Mouse (Mus musculus): ENCODE results near the gene 0610030E20Rik. TPM values are rescaled to one million over a fixed set of nuclear protein-coding genes. Genes with fewer than 3 reads are reported as not detected.
A peak's percentile ranks its signal among the peaks of the same experiment; 100 is the strongest.

The 0610030E20Rik gene
- polyA plus RNA-seq, 1 experiment from 2014 or later, result 27.4 TPM

DNA sequence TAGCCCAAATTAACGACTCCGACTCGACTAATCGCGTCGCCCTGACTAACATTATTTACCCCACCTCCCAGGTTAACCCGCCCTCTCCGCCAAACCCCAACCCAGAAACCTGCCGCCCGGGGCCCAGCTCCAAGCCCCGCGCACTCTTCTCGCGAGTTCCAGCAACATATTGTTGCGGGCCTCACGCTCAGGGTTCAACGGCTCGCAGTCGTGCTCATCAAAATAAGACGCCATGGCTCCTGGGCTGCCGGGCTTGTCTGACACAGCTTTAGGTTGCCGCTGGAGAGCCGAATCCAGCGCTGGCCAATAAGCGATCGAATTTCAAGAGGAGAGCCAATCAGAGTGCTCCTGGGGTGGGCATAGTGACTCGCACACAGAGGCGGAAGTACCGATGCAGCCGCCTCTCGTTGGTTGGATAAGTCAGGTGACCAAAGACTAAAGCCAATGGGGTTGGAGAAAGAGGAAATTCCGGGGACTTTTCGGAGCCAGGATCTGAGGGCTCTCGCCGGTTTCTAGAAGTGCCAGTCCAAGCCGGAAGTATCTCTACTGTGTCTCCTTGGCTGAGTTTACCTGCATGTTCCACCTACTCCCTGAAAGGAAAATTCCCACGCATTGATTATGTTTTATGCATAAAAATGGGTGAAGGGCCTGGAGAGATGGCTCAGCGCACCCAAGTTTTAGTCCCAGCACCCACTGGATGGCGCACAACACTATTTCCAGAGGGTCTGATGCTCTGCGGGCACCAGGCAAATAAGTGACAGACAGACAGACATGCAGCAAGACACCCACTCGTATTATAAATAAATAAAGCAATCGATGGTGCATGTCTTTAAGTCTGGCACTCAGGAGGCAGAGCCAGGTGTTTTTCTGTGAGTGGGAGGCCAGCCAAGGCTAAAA is 15.3 kb downstream of the 0610030E20Rik start:
- Histone ChIP-seq H3K4me2 (peak overlapping the region; percentile 74), H3K4me1 (peaks cover 33% of the 10 kb centered on the region), H3K4me3 (peak overlapping the region; percentile 77), H3K27ac (peak overlapping the region; percentile 86), H3K9ac (peak overlapping the region; percentile 71), H3K9me3 (no peaks in the 10 kb centered on the region), H3K27me3 (no peaks in the 10 kb centered on the region), H3K36me3 (peaks cover 22% of the 10 kb centered on the region)
- ATAC-seq (ENCODE audit: borderline replicate concordance, extremely low read depth, low FRiP score, low TSS enrichment), result peak; percentile 97
- under 1% methylated on average over 42 of the region's 42 CpGs for WGBS

DNA sequence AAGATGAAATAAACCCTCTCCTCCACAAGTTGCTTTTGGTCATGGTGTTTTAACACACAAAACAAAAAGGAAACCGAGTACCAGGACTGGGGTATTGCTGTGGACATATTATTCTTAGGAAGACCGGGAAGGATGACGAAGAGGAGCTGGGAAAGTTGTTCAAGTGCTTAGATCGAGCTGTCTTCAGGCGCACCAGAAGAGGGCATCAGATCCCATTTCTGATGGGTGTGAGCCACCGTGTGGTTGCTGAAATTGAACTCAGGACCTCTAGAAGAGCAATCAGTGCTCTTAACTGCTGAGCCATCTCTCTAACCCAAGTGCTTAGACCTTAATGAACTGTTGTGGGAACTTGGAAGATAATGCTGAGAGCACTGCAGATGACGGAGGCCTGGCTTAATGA is 16.9 kb downstream of the 0610030E20Rik start:
- Histone ChIP-seq H3K27me3 (no peaks in the 10 kb centered on the region), H3K9me3 (no peaks in the 10 kb centered on the region), H3K27ac (no peak overlapping the region), H3K36me3 (peaks cover 13% of the 10 kb centered on the region), H3K4me3 (no peak overlapping the region), H3K4me1 (peaks cover 31% of the 10 kb centered on the region), H3K9ac (no peak overlapping the region), H3K4me2 (no peak overlapping the region)
- no peak for ATAC-seq (ENCODE audit: borderline replicate concordance, extremely low read depth, low FRiP score, low TSS enrichment)
- WGBS, result 41% methylated on average over 7 of the region's 7 CpGs

DNA sequence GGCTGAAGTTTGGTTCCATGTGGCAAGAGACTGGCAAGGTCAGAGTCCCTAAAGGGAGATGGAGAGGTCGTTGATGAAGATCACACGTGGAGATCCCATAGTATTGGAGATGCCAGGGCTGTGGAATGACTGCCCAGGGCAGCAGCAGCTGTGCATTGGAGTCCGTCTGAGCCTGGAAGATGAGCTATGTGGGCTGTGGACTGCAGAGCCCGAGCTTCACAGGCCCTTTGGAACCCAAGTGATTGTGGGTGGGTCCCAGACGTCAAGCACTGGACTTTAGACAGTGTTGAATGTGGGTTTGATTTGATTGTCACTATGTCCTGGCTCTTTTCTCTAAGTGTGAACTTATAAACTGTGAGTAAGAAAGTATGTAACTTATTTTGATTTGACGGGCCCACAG is 17.9 kb downstream of the 0610030E20Rik start:
- Histone ChIP-seq H3K4me2 (no peak overlapping the region), H3K36me3 (0 out of 2 replicates have a peak, but pooled peaks cover 4% of the 10 kb centered on the region), H3K9ac (no peak overlapping the region), H3K27ac (no peak overlapping the region), H3K27me3 (no peaks in the 10 kb centered on the region), H3K4me3 (no peak overlapping the region), H3K9me3 (no peaks in the 10 kb centered on the region), H3K4me1 (peaks cover 29% of the 10 kb centered on the region)
- no peak for ATAC-seq (ENCODE audit: borderline replicate concordance, extremely low read depth, low FRiP score, low TSS enrichment)
- WGBS, result 58% methylated on average over 6 of the region's 6 CpGs

DNA sequence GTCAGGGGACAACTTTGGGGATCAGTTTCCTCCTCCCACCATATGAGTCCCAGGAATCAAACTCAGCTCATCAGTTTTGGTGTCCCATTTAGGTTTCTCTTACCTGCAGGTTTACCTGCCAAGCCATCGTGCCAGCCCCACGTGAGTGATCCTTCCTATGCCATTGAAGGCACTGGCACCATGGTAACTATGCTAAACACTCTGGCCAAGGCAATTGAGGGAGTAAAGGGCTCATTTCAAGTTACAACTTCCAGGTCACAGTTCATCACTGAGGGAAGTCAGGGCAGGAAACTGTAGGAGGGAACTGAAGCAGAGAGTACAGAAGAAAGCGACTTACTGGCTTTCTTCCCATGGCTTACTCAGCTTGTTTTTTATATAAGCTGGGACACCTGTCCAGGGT is 19.2 kb downstream of the 0610030E20Rik start:
- ATAC-seq (ENCODE audit: borderline replicate concordance, extremely low read depth, low FRiP score, low TSS enrichment), result no peak
- no peak overlapping the region for H3K4me3 ChIP-seq
- H3K9ac ChIP-seq, result no peak overlapping the region
- no peak overlapping the region for H3K27ac ChIP-seq
- WGBS, result 51% methylated on average over 3 of the region's 3 CpGs
- H3K4me2 ChIP-seq, result no peak overlapping the region
- no peaks in the 10 kb centered on the region for H3K36me3 ChIP-seq
- peaks cover 26% of the 10 kb centered on the region for H3K4me1 ChIP-seq
- H3K9me3 ChIP-seq, result no peaks in the 10 kb centered on the region
- no peaks in the 10 kb centered on the region for H3K27me3 ChIP-seq

DNA sequence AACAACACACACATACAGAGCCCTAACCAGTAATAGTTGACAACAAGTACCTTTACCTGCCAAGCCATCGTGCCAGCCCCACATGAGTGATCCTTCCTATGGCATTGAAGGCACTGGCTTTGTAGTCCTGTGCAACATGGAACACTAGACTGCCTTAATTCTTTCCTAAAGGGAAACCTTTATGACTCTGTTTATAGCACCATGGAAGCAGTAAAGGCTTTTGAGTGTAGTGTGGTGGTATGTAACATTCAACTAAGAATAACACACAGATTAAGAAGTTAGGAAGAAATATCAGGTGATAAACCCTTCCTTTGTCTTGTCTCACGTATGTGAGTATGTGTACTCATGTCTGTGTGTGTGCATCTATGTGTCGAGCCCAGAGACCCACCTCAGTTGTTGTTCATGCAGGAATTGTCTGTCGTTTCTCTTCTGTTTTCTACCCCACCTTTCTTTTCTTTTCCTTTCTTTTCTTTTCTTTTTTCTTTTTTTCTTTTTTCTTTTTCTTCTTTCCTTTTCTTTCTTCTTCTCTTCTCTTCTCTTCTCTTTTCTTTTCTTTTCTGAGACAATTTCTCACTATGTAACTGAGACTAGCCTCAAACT is 19.8 kb downstream of the 0610030E20Rik start, which contains the start of gene Rnf181:
Gene Rnf181 (minus strand): TSS at position 113 of the 600 bp plus-strand sequence.
- H3K9ac ChIP-seq, result no peak within 1 kb of the TSS
- H3K27ac ChIP-seq, result no peak within 1 kb of the TSS
- 66% methylated on average over 4 of the region's 4 CpGs for WGBS
- H3K4me2 ChIP-seq, result no peak within 1 kb of the TSS
- no peaks in the 10 kb centered on the region for H3K36me3 ChIP-seq
- H3K4me1 ChIP-seq, result peaks cover 25% of the 10 kb centered on the region
- no peak for ATAC-seq (ENCODE audit: borderline replicate concordance, extremely low read depth, low FRiP score, low TSS enrichment)
- H3K4me3 ChIP-seq, result no peak within 1 kb of the TSS
- H3K9me3 ChIP-seq, result no peaks in the 10 kb centered on the region
- H3K27me3 ChIP-seq, result no peaks in the 10 kb centered on the region

DNA sequence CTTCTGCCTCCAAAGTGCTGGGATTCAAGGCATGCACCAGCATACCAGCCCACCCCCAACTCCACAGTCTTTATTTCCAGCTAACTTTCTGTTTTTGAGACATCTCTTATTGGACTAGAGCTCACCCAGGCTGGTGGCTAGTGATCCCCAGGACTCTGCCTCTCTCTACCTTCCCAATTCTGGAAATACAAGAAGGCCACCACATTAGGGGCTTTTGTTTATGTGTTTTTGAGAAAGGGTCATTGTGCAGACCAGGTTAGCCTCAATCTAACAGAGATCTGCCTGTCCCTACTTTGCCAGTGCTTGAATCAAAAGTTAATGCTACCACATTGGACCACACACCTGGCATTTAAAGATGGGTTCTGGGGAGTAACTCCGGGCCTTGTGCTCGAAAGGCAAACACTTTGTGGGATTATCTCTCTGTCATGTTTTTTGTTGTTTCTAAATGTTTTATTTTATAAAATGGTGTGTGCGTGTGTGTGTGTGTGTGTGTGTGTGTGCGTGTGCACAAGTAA is 20.4 kb downstream of the 0610030E20Rik start:
- Histone ChIP-seq H3K4me3 (no peak overlapping the region), H3K27ac (no peak overlapping the region), H3K9ac (no peak overlapping the region), H3K36me3 (no peaks in the 10 kb centered on the region), H3K4me1 (peaks cover 28% of the 10 kb centered on the region), H3K27me3 (no peaks in the 10 kb centered on the region), H3K4me2 (no peak overlapping the region), H3K9me3 (no peaks in the 10 kb centered on the region)
- WGBS, result 70% methylated on average over 4 of the region's 4 CpGs
- no peak for ATAC-seq (ENCODE audit: borderline replicate concordance, extremely low read depth, low FRiP score, low TSS enrichment)

DNA sequence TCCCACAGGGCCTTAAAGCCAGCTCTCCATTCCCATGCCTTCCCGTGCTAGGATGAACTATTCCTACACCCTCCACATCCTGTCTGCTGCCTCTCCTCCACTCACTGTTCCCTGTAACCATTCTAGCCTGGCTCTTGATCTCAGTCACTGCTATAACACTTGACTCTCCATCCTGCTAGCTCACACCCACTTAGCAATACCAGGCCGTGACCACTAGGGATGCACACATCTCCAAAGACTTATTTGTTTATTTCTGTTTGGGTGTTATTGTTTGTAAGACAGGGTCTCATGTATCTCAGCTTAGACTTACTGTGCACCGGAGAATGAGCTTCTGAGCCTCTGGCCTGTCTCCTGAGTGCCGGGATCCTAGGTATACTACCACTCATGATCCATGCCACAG is 22.4 kb downstream of the 0610030E20Rik start:
- ATAC-seq (ENCODE audit: borderline replicate concordance, extremely low read depth, low FRiP score, low TSS enrichment), result no peak
- H3K4me1 ChIP-seq, result peaks cover 34% of the 10 kb centered on the region
- WGBS, result 63% methylated on average over 4 of the region's 4 CpGs
- H3K4me3 ChIP-seq, result no peak overlapping the region
- no peaks in the 10 kb centered on the region for H3K9me3 ChIP-seq
- no peaks in the 10 kb centered on the region for H3K36me3 ChIP-seq
- H3K27ac ChIP-seq, result no peak overlapping the region
- H3K27me3 ChIP-seq, result no peaks in the 10 kb centered on the region
- H3K4me2 ChIP-seq, result no peak overlapping the region
- H3K9ac ChIP-seq, result no peak overlapping the region

DNA sequence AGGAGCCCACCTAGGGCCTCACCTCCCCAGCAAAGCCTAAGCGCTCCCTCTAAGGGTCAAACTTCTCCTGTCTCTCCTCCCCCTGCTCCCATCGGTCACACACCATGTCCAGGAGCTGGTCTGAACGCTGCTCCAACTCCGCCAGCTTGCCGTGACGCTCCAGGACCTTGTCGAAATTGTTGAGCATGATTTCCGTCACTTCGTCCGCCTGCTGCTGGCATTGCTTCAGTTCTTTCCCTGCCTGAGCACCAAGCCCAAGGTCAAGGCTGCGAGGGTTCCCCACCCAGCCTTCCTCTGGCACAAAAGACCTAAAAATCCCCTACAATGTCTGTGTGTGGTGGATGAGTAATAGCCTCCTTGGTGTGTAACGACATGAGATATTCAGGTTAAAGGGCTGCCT is 23.0 kb downstream of the 0610030E20Rik start:
- Histone ChIP-seq H3K4me3 (no peak overlapping the region), H3K27me3 (no peaks in the 10 kb centered on the region), H3K4me2 (no peak overlapping the region), H3K9ac (no peak overlapping the region), H3K27ac (peak overlapping the region; percentile 59; the same call in 1 of the 2 replicates), H3K4me1 (peaks cover 34% of the 10 kb centered on the region), H3K36me3 (no peaks in the 10 kb centered on the region), H3K9me3 (no peaks in the 10 kb centered on the region)
- 72% methylated on average over 12 of the region's 12 CpGs for WGBS
- no peak for ATAC-seq (ENCODE audit: borderline replicate concordance, extremely low read depth, low FRiP score, low TSS enrichment)

DNA sequence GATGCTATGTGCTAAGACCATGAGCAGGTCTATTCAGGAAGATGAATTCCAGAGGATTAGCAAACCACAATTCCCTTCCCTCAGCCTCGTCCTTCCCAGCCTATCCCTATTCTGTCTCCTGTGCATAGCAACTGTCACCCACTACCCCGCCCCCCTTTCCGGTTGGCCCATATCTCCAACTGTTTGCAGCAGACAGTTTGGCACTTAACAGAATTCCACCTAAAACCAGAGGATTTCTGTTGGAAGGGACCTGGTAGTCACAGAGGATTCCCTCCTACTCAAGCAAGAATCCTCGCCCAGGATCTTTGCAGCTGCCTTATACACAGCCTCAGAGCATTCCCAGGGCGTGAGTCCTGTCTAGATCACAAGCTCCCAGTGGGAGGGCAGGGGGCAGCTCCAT is 24.0 kb downstream of the 0610030E20Rik start:
- H3K4me2 ChIP-seq, result no peak overlapping the region
- H3K9ac ChIP-seq, result no peak overlapping the region
- peak; percentile 44; the same call in 1 of the 2 replicates for ATAC-seq (ENCODE audit: borderline replicate concordance, extremely low read depth, low FRiP score, low TSS enrichment)
- H3K4me3 ChIP-seq, result no peak overlapping the region
- 28% methylated on average over 5 of the region's 5 CpGs for WGBS
- H3K36me3 ChIP-seq, result no peaks in the 10 kb centered on the region
- no peaks in the 10 kb centered on the region for H3K27me3 ChIP-seq
- H3K4me1 ChIP-seq, result peaks cover 34% of the 10 kb centered on the region
- H3K9me3 ChIP-seq, result no peaks in the 10 kb centered on the region
- peak overlapping the region; percentile 59 for H3K27ac ChIP-seq

DNA sequence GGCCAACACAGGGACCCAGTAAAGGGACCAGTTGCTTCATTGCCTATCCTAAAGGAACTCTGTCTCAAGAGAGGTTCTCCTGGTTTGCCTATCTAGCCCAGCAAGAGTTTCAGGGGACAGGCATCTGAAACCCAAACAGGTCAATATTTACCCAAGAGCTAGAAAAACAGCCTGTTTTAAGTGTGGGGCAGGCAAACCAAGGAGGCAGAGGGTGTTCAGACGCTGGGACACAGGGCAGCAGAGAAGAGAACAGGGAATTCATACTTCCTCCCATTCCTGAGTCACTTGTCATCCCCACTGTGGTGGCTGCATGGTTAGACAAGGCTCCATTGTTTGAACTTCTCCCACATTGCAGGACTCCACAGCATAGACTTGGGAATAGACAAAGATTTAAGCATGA is 24.5 kb downstream of the 0610030E20Rik start:
- Histone ChIP-seq H3K27ac (peak overlapping the region; percentile 59), H3K9ac (no peak overlapping the region), H3K4me3 (no peak overlapping the region), H3K4me2 (no peak overlapping the region), H3K36me3 (no peaks in the 10 kb centered on the region), H3K9me3 (no peaks in the 10 kb centered on the region), H3K27me3 (no peaks in the 10 kb centered on the region), H3K4me1 (peaks cover 34% of the 10 kb centered on the region)
- no peak for ATAC-seq (ENCODE audit: borderline replicate concordance, extremely low read depth, low FRiP score, low TSS enrichment)
- 11% methylated on average over 1 of the region's 1 CpGs for WGBS

DNA sequence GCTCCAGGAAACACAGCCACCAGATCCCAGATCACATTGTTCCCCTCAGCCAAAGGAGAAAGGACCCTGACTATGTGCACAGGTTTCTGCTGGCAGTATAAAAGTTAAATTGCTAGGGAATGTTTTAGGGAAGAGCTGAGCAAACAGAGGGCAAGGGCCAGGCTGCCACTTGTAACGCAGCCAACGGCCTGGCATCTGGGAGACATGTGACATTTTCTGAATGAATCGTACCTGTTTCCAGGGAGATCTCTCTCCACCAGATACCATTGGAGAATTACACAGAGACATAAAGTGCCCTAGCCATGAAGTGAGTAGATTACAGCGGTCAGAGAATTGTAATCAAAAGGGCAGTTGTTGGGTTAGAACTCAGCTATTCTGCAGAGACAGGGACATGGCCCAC is 26.1 kb downstream of the 0610030E20Rik start:
- WGBS, result 57% methylated on average over 4 of the region's 4 CpGs
- peak overlapping the region; percentile 59 for H3K27ac ChIP-seq
- no peaks in the 10 kb centered on the region for H3K36me3 ChIP-seq
- H3K4me3 ChIP-seq, result no peak overlapping the region
- no peak for ATAC-seq (ENCODE audit: borderline replicate concordance, extremely low read depth, low FRiP score, low TSS enrichment)
- no peak overlapping the region for H3K9ac ChIP-seq
- H3K27me3 ChIP-seq, result no peaks in the 10 kb centered on the region
- H3K4me1 ChIP-seq, result peaks cover 34% of the 10 kb centered on the region
- H3K9me3 ChIP-seq, result no peaks in the 10 kb centered on the region
- no peak overlapping the region for H3K4me2 ChIP-seq

DNA sequence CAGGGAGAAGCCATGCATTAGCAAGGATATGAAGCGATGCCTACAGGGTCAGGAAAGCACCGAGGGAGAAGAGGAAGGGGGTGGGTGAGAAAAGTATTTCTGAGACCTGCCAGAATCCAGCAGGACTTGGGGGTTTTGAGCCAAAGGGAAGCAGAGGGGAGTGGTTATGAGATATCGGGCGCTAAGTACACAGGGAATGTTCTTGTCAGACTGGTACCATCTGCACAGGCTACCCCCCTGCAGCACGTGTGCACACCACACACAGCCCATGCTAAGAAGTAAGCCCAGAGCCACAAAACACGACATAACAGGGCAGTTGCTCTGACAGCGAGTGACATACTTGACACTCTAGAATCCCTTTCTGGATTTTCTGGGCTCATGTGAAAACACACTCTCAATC is 27.1 kb downstream of the 0610030E20Rik start:
- WGBS, result 31% methylated on average over 7 of the region's 7 CpGs
- H3K4me1 ChIP-seq, result peaks cover 34% of the 10 kb centered on the region
- no peak overlapping the region for H3K9ac ChIP-seq
- H3K9me3 ChIP-seq, result no peaks in the 10 kb centered on the region
- H3K4me3 ChIP-seq, result no peak overlapping the region
- peak; percentile 21; the same call in 1 of the 2 replicates for ATAC-seq (ENCODE audit: borderline replicate concordance, extremely low read depth, low FRiP score, low TSS enrichment)
- H3K36me3 ChIP-seq, result no peaks in the 10 kb centered on the region
- peak overlapping the region; percentile 0; the same call in 1 of the 2 replicates for H3K4me2 ChIP-seq
- H3K27me3 ChIP-seq, result no peaks in the 10 kb centered on the region
- H3K27ac ChIP-seq, result peak overlapping the region; percentile 59

All from lung, embryonic 15.5 days (tissue).